Comparison of ENCODE assay signal across 8 mouse cellular contexts in the genomic region with DNA sequence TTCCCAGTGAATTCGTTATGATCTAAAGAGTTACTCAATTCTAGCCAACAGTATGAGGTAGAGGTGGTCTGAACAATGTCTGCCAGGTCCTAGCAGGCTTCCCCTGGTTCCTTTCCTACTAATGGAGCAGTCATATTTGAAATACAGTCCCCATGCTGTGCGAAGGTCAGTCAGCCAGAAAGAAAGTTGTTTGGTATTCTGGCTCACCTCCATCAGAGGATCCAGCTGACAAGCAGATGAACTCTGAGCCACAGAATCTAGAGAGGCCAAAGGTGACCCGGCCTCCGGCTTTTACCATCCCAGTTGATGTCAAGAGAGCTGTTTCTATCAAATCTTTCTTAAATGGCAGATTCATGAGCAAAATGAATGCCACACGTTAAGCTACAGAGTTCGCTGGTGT.
"Had no signal": no experiment of that assay in that cellular context is flagged by ENCODE, and none has a peak within 500 bp of the region (broad histone marks: within the 10 kb centered on the region; RNA-seq: fewer than 3 reads in every experiment).

No protein-coding gene starts in this region.

- H3K36me3 ChIP-seq: limb, embryonic 10.5 days; liver, embryonic 12.5 days; lung, embryonic 15.5 days; midbrain, embryonic 13.5 days had no signal

- H3K9ac ChIP-seq: liver, embryonic 12.5 days; lung, embryonic 15.5 days; midbrain, embryonic 13.5 days had no signal

- ATAC-seq: liver, embryonic 12.5 days; midbrain, embryonic 13.5 days had no signal

- H3K27me3 ChIP-seq: liver, embryonic 12.5 days; lung, embryonic 15.5 days; midbrain, embryonic 13.5 days had no signal

- H3K27ac ChIP-seq: layer of hippocampus, adult 2 months; limb, embryonic 10.5 days; liver, embryonic 12.5 days; lung, embryonic 15.5 days; midbrain, embryonic 13.5 days; stomach, postnatal 0 days had no signal

- H3K4me1 ChIP-seq: limb, embryonic 10.5 days; liver, embryonic 12.5 days; lung, embryonic 15.5 days; midbrain, embryonic 13.5 days had no signal

- H3K4me3 ChIP-seq: layer of hippocampus, adult 2 months; limb, embryonic 10.5 days; liver, embryonic 12.5 days; lung, embryonic 15.5 days; midbrain, embryonic 13.5 days had no signal

- DNase-seq: kidney, adult 18-20 months; lung, postnatal 14 days had no signal

- H3K4me2 ChIP-seq: liver, embryonic 12.5 days; lung, embryonic 15.5 days; midbrain, embryonic 13.5 days had no signal

- H3K9me3 ChIP-seq: limb, embryonic 10.5 days; liver, embryonic 12.5 days; lung, embryonic 15.5 days; midbrain, embryonic 13.5 days had no signal
